Mouse (Mus musculus) adipocyte (in vitro differentiated cells): ENCODE measurements at regions not wholly inside any gene's neighbourhood (a gene's known extent, or its start where the extent isn't known, plus 50 kb on each side); places are given as distances from the start of the nearest gene placed in this dataset.
A peak's percentile ranks its signal among the peaks of the same experiment; 100 is the strongest.

Source experiments
- DNase-seq: peaks from one replicate; pipeline ENCODE4 v3.0.0-alpha.2; 2016; ENCODE audit warnings: low spot score

DNA sequence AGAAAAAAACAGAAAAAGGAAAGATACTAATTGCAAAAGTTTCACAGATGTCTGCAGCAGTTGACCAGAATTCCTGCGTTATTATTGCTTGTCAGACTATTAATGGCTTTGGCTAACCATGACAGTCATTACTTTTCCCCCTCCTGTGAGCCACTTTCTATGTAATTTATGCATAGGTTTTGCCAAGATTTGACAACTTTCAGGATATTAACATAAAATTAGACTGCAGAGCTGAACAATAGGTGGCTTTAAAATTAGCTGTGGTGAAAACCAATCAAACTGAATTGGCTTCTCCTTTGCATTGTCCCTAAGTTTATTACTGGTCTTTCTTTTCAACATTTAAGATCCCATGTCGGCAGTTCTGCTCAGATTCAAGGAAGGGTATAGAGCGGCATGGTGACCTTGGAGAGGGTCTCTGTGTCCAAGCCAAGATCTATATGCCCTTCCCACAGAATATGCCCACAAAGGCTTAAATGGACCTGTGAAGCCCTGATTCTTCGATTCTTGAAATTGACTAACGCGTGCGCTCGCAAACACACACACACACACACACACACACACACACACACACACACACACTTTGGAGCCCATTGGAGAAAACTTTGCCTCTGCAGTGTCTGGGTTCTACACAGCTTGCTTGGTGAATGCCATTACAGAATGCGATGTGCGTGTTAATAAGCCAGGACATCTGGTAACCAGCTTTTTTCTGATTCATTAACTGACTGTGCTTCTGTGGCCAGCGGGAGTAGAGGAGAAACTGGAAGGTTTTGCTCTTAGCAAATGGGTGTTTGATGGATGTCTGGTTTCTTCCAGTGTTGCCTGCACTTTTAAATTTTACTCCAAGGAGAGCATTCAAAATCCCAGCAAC is 69.8 kb upstream of the Itga4 start:
- DNase-seq: no peak

DNA sequence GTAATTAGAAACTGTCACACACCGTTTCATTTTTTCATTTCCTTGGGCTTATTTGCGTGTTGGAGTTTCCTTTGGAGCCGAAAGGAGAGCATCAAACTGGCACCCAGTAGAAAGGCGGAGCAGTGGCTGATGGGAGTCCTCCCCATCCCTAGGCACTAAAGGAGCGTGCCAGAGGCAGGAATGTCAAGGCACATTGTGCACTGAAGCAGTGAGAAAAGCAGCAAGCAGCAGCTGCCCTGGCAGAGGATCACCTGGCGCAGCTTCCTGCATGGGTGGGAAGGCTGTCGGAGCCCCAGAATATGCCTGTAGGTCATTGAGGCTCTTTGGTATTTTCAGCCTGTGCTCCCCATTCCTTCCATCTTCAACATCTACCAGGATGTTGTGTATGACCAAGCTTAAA is 68.3 kb upstream of the Itga4 start:
- no peak for DNase-seq

DNA sequence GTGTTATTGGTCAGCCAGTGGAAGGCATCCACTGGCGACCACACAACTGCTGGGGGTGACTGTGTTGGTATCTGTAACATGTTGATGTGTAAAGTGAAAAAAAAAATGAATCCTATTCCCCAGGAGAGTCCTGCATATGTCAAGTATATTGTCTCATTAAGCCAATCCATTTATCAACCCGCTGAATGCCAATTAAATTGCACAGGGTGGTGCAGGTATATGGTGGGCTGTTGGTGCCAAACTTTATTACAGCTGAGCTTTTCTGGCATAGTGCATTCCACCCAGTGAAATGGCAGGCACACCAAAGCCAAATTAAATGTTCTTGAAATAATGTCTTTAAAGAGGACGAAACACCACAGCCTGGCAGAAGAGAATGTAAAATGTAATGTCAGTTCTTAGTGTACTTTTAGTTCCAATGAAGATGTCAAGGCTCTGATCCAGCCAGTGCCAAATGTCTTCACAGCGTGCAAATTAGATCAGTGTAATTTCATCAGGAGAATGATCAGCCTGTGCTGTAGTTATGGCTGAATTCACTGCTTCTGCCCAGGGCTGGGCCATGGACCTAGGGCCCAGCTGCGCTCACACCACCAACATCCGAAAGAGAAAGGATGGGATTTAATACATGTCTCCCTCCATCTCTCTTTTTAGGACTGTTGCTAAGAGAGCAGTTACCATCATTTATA is 66.6 kb upstream of the Itga4 start:
- DNase-seq: no peak

DNA sequence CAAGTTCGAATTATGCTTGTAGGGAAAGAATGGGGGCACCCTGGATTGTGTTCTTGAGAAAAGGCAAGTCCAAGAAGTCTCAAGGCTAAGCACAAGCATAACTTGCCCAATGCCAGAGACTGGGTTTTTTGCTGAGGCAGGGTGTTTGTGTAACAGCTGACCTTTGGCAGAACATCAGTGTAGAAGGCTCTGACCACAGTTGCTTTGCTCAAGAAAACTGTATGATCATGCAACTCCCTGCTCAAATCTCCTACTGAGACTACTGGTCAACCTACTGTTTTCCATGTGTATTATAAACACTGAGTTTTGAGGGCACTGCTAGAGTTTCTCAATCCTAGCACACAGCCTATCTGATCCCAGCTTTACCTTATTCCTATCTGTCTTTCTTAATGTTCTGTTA is 61.4 kb upstream of the Itga4 start:
- peak; percentile 73 for DNase-seq

DNA sequence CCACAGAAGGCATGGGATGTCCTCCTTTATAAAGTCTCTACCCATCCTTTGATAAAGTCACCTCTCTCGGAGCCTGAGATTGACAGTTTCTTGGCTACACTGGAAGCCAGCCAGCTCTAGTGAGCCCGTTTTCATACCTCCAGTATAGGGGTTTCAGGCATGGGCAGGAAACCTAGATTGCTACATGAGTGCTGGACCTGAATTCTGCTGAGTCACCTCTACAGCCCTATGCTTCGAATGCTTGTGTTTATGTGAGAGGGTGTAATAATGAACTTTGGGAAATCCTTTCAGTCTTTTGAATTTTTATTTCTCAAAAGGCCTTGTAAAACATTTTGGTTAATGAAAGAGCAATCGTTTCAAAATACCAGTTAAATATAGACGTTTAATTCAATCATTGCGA is 53.5 kb upstream of the Itga4 start:
- DNase-seq: no peak
